Mouse (Mus musculus) erythroblast, embryonic 14.5 days (primary cell): ENCODE data around the gene Mocs1.

Experiments
- GATA1 ChIP-seq: IDR thresholded peaks from 2 replicates; pipeline ENCODE4 v1.6.1; 2012; ENCODE audit warnings: low read length, inconsistent platforms, mixed read lengths
- TAL1 ChIP-seq: IDR thresholded peaks from 3 replicates; pipeline ENCODE4 v1.6.1; 2012; ENCODE audit warnings: low read length, inconsistent platforms, mixed read lengths

DNA sequence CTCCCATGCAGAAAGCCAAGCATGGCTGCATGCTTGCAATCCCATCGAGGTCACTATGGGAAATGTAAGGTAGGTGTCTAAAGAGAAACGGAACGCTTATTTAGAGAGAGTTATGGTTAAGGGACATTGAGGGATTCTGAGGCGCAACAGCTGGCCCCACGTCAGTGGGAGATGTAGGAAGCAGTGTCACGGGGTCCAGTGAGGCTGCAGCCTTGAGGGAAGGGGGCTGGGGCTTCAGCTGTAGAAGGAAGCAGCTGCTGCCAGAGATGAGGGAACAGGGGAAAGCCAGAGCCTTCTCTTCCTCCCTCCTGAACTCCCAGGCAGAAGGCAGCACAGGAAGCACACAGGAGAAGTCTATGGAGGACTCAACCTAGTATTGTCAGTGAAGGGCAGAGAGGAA lies 22.8 kb downstream of the Mocs1 start:
- no peak for TF ChIP-seq GATA1
- no peak for TF ChIP-seq TAL1
